Mouse (Mus musculus) adrenal gland, adult (tissue): ENCODE data around the gene Clybl.

Experiments used
- DNase-seq, 2 experiments: peaks; one replicate each; pipeline ENCODE4 v3.0.0; 2022 to 2023; ENCODE audit warnings: low spot score in 1 of 2; ENCODE audit not compliant: inconsistent age in 2 of 2

The Clybl gene

GRCm38 (mm10) chr14:122382281-122382680 is 200.8 kb downstream of the Clybl start:
- DNase-seq: no peak

- no peak for DNase-seq
Measured at GRCm38 (mm10) chr14:122383931-122384330, 202.4 kb downstream of the Clybl start.

GRCm38 (mm10) chr14:122384447-122385237 is 203.1 kb downstream of the Clybl start:
- DNase-seq: no peak

- no peak for DNase-seq
Measured at GRCm38 (mm10) chr14:122385238-122385534, 203.7 kb downstream of the Clybl start.

GRCm38 (mm10) chr14:122385758-122386157 is 204.3 kb downstream of the Clybl start:
- no peak for DNase-seq

- no peak for DNase-seq
Measured at GRCm38 (mm10) chr14:122386281-122387130, 205.0 kb downstream of the Clybl start.

- DNase-seq: no peak
Measured at GRCm38 (mm10) chr14:122387781-122388180, 206.3 kb downstream of the Clybl start.

GRCm38 (mm10) chr14:122388431-122389031 is 207.0 kb downstream of the Clybl start:
- no peak for DNase-seq

GRCm38 (mm10) chr14:122389684-122390370 is 208.3 kb downstream of the Clybl start:
- no peak for DNase-seq

- no peak for DNase-seq
Measured at GRCm38 (mm10) chr14:122390935-122391334, 209.4 kb downstream of the Clybl start.

- no peak for DNase-seq
Measured at GRCm38 (mm10) chr14:122393119-122393518, 211.6 kb downstream of the Clybl start.

- no peak for DNase-seq
Measured at GRCm38 (mm10) chr14:122398676-122399075, 217.2 kb downstream of the Clybl start.

GRCm38 (mm10) chr14:122399906-122400305 is 218.4 kb downstream of the Clybl start:
- DNase-seq: no peak

- no peak for DNase-seq
Measured at GRCm38 (mm10) chr14:122401886-122402285, 220.4 kb downstream of the Clybl start.

GRCm38 (mm10) chr14:122402716-122403258 is 221.3 kb downstream of the Clybl start:
- no peak for DNase-seq

- no peak for DNase-seq
Measured at GRCm38 (mm10) chr14:122403422-122403940, 222.0 kb downstream of the Clybl start.

GRCm38 (mm10) chr14:122404596-122405154 is 223.2 kb downstream of the Clybl start:
- no peak for DNase-seq

- no peak for DNase-seq
Measured at GRCm38 (mm10) chr14:122405236-122405635, 223.7 kb downstream of the Clybl start.

- no peak for DNase-seq
Measured at GRCm38 (mm10) chr14:122405897-122406540, 224.5 kb downstream of the Clybl start.
